Mouse (Mus musculus) bone marrow, adult 2 months (tissue): ENCODE results near the gene Npas3.

Experiments
- CTCF ChIP-seq: fragments of 200-500 bp; IDR thresholded peaks from 2 replicates; pipeline ENCODE4 v1.5.1; 2011; ENCODE audit warnings: low read length, control low read depth; ENCODE audit not compliant: control insufficient read depth, insufficient read depth
- POLR2A ChIP-seq: fragments of 200-500 bp; IDR thresholded peaks from 2 replicates; pipeline ENCODE4 v1.6.1; 2011; ENCODE audit warnings: low read depth, mild to moderate bottlenecking, control low read depth, low read length, borderline replicate concordance; ENCODE audit not compliant: control insufficient read depth

GRCm38 (mm10) chr12:54048126-54048525, 799.6 kb downstream of the Npas3 start:
- TF ChIP-seq POLR2A (no peak), CTCF (no peak)
